Mouse (Mus musculus) small intestine, adult 10 weeks (tissue): Measurements from ENCODE around the gene Cfhr2. TPM values are rescaled to one million over a fixed set of nuclear protein-coding genes. Genes with fewer than 3 reads are reported as not detected.

ENCODE experiments used
- polyA plus RNA-seq: library from polyadenylated mRNA; stranded (reverse); fragments of 350-450 nt; fragmentation: Illumina TruSeq; extraction: RNeasy Lipid Tissue Mini Kit (QIAGEN cat#74804); gene quantifications from one replicate; pipeline ENCODE4 v1.2.3, GENCODE M21; 2014; ENCODE audit warnings: low replicate concordance

Cfhr2 gene
- 0.63 TPM for polyA plus RNA-seq

DNA sequence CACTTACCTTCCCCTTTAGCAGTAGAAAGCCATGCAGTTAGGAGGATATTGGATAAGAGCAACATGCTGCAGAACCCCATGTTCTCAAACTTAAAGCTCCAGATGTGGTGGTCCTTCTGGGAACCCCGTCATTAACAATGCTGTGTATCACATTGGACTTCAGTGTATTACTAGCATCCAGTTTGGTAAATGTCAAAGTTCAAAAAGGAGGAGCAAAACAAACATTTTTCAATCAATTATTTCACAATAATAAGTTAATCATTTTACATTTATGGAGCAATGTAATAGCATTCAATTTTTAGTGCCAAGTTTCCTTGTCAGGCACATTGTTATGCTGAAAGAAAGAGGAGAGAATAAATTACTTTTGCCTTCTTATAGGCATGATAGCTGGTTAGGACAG lies at the start of gene Cfhr2:
Cfhr2 (minus strand) TSS at position 155 of the 400 bp plus-strand sequence.

GRCm38 (mm10) chr1:139781143-139781542 lies 77.4 kb downstream of the Cfhr2 start, which contains the start of gene Gm4788:
Gene Gm4788 (minus strand): TSS chr1:139781243.

Other genes with a start within 250 kb of the Cfhr2 start
- gene Gm4788, start 77.5 kb downstream of the Cfhr2 start, polyA plus RNA-seq: not detected